Mouse (Mus musculus): ENCODE results near the gene Ada.
"Not testable (repeated sequence)": the region's sequence is repeated elsewhere in the genome, so short reads cannot be mapped to it uniquely, and the experiment has no call there.

Ada gene

GRCm38 (mm10) chr2:163696763-163697162, 53.3 kb downstream of the Ada start:
- DNase-seq (ENCODE audit: low spot score in 2 of 2) = no peak

DNA sequence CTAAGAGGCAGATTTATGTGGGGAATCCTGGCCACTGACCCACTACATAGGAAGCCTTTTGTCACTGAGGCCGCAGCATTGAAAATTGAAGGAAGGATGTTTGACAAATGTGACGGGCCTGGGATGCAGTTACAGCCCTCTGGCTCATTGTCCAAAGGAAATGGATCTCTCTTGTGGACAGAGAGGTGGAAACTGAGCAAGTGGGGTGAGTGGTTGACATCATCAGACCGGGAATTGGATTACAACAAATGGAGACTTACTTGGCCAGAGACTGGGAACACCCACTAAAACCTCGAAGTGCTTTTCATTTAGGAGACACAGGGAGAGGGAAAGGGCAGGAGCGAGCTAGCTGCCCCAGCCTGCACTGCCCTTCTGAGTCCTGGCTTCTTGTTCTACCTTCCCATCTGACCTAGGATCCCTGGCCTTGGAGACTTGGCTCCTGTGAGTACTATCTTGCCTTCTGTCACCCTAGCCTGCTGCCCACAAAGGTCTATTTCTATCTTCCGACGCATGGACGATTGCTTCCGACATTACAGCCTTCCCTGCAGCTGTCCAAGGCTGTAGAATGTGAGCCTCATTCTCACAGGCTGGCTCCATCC, 56.2 kb downstream of the Ada start:
- DNase-seq (ENCODE audit: low spot score in 2 of 2) = no peak

GRCm38 (mm10) chr2:163692873-163693612, 57.0 kb downstream of the Ada start:
- DNase-seq (ENCODE audit: low spot score in 2 of 2) = no peak

DNA sequence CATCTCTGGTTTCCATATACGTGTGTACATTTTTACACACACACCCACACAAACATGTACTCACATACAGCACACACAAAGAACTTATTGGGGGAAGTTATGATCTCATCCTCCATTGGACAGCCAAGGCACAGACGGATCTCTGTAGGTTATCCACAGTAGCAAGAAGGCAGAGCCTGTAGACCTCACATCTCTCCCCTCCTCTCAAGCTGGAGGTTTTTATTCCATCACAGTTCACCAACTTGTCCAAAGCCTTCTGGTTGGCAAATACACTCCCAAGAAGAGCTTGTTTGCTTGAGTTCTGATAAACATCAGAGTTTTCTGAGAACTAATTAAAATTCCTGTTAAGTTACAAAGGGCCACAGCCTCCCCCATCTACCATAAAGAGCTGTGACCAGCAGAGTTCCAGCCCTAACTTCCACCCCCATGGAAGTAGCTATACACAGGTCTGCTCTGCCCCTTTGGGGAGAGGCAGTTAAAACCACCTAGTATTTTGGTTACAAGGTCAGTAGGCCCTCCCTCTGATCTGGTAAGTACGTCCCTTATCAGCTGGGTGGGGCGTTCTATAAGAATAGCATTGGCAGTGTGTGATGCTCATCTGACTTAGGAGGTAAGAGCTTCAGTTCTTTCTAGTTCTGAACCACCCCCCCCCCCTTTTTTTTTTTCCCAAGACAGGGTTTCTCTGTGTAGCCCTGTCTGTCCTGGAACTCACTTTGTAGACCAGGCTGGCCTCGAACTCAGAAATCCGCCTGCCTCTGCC, 58.0 kb downstream of the Ada start:
- DNase-seq (ENCODE audit: low spot score in 2 of 2) = no peak

- DNase-seq (ENCODE audit: low spot score in 2 of 2) = no peak
Measured at GRCm38 (mm10) chr2:163690409-163691304, 59.4 kb downstream of the Ada start.

GRCm38 (mm10) chr2:163689771-163690170, 60.3 kb downstream of the Ada start:
- no peak for DNase-seq (ENCODE audit: low spot score in 2 of 2)

GRCm38 (mm10) chr2:163688377-163688776, 61.7 kb downstream of the Ada start:
- DNase-seq (ENCODE audit: low spot score in 2 of 2) = not testable (repeated sequence)

DNA sequence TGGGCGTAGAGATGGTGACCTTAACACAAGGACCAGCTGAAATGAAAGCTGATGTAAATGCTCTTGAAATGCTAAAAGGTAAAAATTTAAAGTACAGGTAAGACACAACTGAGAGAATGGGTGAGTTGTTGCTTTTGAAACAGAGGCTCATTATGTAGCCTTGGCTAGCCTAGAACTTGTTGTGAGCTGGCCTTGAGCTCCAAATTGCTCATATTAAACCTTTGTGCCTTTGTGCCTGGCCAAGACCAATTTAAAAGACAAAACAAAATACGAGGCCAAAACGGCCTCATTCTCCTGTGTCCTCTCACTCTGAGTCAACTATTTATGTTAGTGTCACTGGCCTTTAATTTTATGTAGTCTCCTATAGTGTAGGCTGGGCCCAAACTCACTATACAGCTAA, 63.2 kb downstream of the Ada start:
- no peak for DNase-seq (ENCODE audit: low spot score in 2 of 2)

- no peak for DNase-seq (ENCODE audit: low spot score in 2 of 2)
Measured at GRCm38 (mm10) chr2:163686233-163686632, 63.8 kb downstream of the Ada start.

GRCm38 (mm10) chr2:163685761-163686200, 64.3 kb downstream of the Ada start:
- peak in 1 of 2 experiments; percentile 54 for DNase-seq (ENCODE audit: low spot score in 2 of 2)

GRCm38 (mm10) chr2:163685287-163685686, 64.8 kb downstream of the Ada start:
- DNase-seq (ENCODE audit: low spot score in 2 of 2) = no peak

DNA sequence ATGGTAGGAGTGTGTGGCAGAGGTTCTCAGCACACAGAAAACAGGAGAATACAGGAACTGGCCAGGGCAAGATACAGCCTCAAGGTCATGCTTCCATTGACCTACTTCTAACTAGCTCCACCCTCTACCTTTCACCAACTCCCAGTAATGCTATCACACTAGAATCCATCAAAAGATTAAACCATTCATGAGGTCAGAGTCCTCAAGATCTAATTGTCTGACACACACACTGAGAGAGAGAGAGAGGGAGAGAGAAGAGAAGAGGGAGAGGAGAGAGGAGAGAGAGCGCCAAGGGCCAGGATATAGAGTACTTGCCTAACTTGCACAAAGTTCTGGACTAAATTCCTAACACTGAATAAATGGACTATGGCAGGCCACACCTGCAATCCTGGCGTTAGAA, 67.7 kb downstream of the Ada start:
- no peak for DNase-seq (ENCODE audit: low spot score in 2 of 2)

GRCm38 (mm10) chr2:163676745-163677144, 73.3 kb downstream of the Ada start:
- no peak for DNase-seq (ENCODE audit: low spot score in 2 of 2)

Measured in frontal cortex, postnatal 10 days (tissue).